Mouse (Mus musculus): ENCODE data around the gene Hoxa4.

DNA sequence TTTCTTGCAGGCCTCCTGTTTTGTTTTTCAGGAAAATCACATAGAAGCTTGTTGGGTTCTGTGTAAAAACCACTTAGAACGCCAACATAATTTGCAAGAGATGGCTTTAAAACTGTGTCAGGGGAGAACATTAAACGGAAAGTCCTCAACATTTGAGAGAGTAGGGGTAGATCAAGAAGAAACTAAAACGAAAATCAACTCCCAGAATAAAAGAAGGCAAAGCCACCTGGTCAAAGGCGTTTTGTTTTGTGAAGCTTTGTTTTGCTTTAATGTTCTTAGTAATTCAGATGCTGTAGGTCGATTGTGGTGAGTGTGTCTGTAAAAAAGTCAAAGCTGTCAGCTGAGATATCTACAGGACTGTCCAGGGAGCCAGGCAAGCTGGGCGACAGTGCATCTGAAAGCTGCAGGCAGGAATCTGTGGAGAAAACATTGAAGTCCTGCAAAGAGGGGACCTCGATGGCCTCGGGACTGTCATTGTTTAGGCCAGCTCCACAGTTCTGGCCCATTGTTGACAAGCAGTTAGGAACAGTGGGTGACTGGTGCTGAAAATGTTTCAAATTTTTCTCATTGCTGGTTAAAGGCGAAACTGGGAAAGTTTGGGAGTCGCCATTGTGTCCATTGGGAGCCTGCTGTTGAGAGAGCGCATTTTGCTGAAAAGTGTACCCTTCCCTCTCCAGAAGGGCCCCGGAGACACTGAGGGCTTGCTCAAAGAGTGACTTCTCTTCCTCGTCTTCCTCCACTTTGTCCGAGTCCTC is 28.8 kb downstream of the Hoxa4 start:
- no peak for TF ChIP-seq CTCF (IDR thresholded peaks at IDR 0.05; ENCODE audit: low read depth)
- no peak for TF ChIP-seq EP300 (IDR thresholded peaks at IDR 0.05; ENCODE audit: low read depth)
